Mouse (Mus musculus) G1E (cell line): Measurements from ENCODE around the gene Vsig8. TPM values are rescaled to one million over a fixed set of nuclear protein-coding genes. Genes with fewer than 3 reads are reported as not detected.

Experiments
- ATAC-seq: 2 replicates; pipeline ENCODE4 v1.8.0; 2016; ENCODE audit warnings: mild to moderate bottlenecking; ENCODE audit not compliant: insufficient number of reproducible peaks, poor library complexity, low FRiP score, severe bottlenecking; ENCODE audit errors: extremely low read depth
- DNase-seq: peaks from one replicate; pipeline ENCODE4 v3.0.0; 2012; ENCODE audit warnings: low spot score
- H3K27me3 ChIP-seq: 2 replicates; pipeline ENCODE4 v1.6.1; 2012; ENCODE audit warnings: mild to moderate bottlenecking, low read length, inconsistent platforms; ENCODE audit not compliant: insufficient read depth
- H3K36me3 ChIP-seq: replicated peaks from 2 replicates; pipeline ENCODE3; 2012; ENCODE audit warnings: mild to moderate bottlenecking, inconsistent platforms
- H3K4me1 ChIP-seq: 2 replicates; pipeline ENCODE4 v1.6.1; 2012; ENCODE audit warnings: low read depth, low read length, inconsistent platforms, mixed read lengths; ENCODE audit not compliant: insufficient read depth
- H3K4me3 ChIP-seq: 2 replicates; pipeline ENCODE4 v1.5.1; 2012; ENCODE audit warnings: low read depth, mild to moderate bottlenecking, inconsistent platforms, low read length, moderate library complexity, mixed read lengths
- H3K9me3 ChIP-seq: replicated peaks from 2 replicates; pipeline ENCODE4 v1.6.1; 2012; ENCODE audit warnings: inconsistent platforms
- CTCF ChIP-seq: IDR thresholded peaks from 2 replicates; pipeline ENCODE4 v1.5.1; 2012; ENCODE audit warnings: low read depth, low read length, inconsistent platforms, mixed read lengths
- GATA1 ChIP-seq: IDR thresholded peaks from 2 replicates; pipeline ENCODE4 v1.6.1; 2012; ENCODE audit warnings: borderline replicate concordance, low read length, inconsistent platforms, mixed read lengths
- GATA2 ChIP-seq: IDR thresholded peaks from 2 replicates; pipeline ENCODE4 v1.6.1; 2012; ENCODE audit warnings: low read depth, low read length, inconsistent platforms, borderline replicate concordance
- POLR2AphosphoS5 ChIP-seq: IDR thresholded peaks from 2 replicates; pipeline ENCODE4 v1.6.1; 2012; ENCODE audit warnings: low read depth, low read length, inconsistent platforms; ENCODE audit not compliant: insufficient replicate concordance
- TAL1 ChIP-seq: conservative IDR thresholded peaks from 2 replicates; pipeline ENCODE4 v1.6.1; 2012; ENCODE audit warnings: low read depth, low read length, inconsistent platforms, mixed read lengths
- polyA plus RNA-seq: library from polyadenylated mRNA; stranded (reverse); fragments of >175 nt; gene quantifications from 2 replicates; pipeline ENCODE4 v1.2.3, GENCODE M21; 2012
- total RNA-seq, 2 experiments: library from RNA; stranded (forward) in 1 of 2; stranded (reverse) in 1 of 2; fragments of 200-1000 nt in 1 of 2; fragments of >200 nt in 1 of 2; fragmentation: Nextera tagmentation in 1 of 2; gene quantifications; 2 replicates each; pipeline ENCODE4 v1.2.3; 2014 to 2017

Vsig8 gene
- total and polyA plus RNA-seq, 3 experiments: not detected

- peaks cover 69% of the 10 kb centered on the region for H3K4me1 ChIP-seq
- DNase-seq: no peak
These were observed 45.2 kb upstream of the Vsig8 start for GRCm38 (mm10) chr1:172510421-172510972.

DNA sequence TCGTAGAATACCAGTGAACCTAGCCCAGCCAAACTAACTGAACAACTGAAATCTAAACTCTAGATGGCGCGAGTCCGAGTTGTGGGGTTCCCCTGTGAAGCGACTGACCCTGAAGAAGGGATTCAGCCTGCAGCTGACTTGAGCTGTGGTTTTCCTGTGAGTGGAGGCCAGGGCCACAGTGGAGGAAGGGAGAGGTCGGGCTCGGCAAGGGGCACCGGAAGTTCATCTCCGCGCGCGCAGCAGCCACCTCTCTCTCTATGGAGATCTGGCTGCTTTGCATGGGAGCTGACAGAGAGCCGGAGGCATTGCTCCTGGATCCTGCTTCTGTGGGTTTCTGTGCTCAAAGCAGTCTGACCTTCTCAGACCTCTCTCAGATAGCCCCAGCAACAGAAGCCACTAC lies 42.8 kb upstream of the Vsig8 start:
- TF ChIP-seq CTCF (no peak), POLR2AphosphoS5 (no peak), GATA2 (no peak), TAL1 (no peak), GATA1 (no peak)
- H3K36me3 ChIP-seq: peaks cover 18% of the 10 kb centered on the region
- no peaks in the 10 kb centered on the region for H3K27me3 ChIP-seq
- H3K4me3 ChIP-seq: no peak overlapping the region; the same call in 1 of the 2 replicates
- peak; percentile 40 for ATAC-seq
- H3K4me1 ChIP-seq: peaks cover 52% of the 10 kb centered on the region
- H3K9me3 ChIP-seq: peaks cover 5% of the 10 kb centered on the region
- no peak for DNase-seq

More at GRCm38 (mm10) chr1:172510421-172510972, 45.2 kb upstream of the Vsig8 start:
- no peaks in the 10 kb centered on the region for H3K9me3 ChIP-seq
- no peak overlapping the region for H3K4me3 ChIP-seq
- TF ChIP-seq CTCF (no peak), GATA1 (no peak), POLR2AphosphoS5 (no peak; the same call in 1 of the 2 replicates), TAL1 (no peak), GATA2 (no peak)
- no peak for ATAC-seq
- H3K36me3 ChIP-seq: peaks cover 43% of the 10 kb centered on the region
- H3K27me3 ChIP-seq: no peaks in the 10 kb centered on the region

DNA sequence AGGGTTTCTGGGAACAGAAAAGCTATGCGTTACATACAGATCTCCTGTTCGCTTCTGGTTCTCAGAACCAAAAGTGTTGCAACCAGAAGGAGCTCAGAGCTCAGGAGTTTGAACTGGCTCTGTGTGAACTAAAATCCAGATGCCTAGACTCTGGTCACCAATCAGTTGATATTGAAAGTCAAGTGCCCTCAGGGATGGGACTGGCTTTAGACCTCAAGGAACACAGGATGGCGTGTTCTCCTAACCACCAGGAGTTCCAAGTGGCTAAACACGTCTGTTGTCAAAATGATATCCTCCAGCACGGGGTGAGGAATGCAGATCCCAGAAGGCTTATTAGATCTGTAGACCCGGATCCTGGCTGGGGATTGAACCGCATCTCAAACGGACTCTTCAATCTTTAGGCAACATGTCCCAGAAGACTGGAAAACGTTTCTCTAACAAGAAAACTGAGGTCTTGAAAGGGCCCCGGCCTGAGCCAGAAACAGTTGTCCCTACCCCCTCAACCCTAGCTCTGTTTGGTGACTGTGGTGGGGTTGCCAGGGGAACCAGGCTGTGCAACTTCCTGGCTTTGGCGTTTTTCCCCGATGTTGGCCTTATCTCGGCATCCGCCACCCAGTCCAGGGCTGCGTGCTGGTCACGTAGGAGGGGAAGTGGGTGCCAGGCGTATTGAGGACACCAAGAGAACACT lies 42.1 kb upstream of the Vsig8 start:
- Histone ChIP-seq H3K27me3 (no peaks in the 10 kb centered on the region), H3K4me1 (peaks cover 49% of the 10 kb centered on the region), H3K9me3 (peaks cover 5% of the 10 kb centered on the region), H3K36me3 (peaks cover 11% of the 10 kb centered on the region), H3K4me3 (peak overlapping the region; percentile 58; the same call in 1 of the 2 replicates)
- TF ChIP-seq GATA1 (no peak), GATA2 (no peak), CTCF (no peak), TAL1 (no peak), POLR2AphosphoS5 (no peak)
- ATAC-seq: peak; percentile 77
- peak; percentile 76 for DNase-seq

GRCm38 (mm10) chr1:172514213-172514529 lies 41.6 kb upstream of the Vsig8 start:
- Histone ChIP-seq H3K4me1 (peaks cover 47% of the 10 kb centered on the region), H3K9me3 (peaks cover 5% of the 10 kb centered on the region), H3K36me3 (peaks cover 8% of the 10 kb centered on the region), H3K4me3 (peak overlapping the region; percentile 58; the same call in 1 of the 2 replicates), H3K27me3 (no peaks in the 10 kb centered on the region)
- ATAC-seq: no peak
- TF ChIP-seq GATA1 (no peak), TAL1 (no peak), CTCF (no peak), POLR2AphosphoS5 (no peak), GATA2 (no peak)
- no peak for DNase-seq

DNA sequence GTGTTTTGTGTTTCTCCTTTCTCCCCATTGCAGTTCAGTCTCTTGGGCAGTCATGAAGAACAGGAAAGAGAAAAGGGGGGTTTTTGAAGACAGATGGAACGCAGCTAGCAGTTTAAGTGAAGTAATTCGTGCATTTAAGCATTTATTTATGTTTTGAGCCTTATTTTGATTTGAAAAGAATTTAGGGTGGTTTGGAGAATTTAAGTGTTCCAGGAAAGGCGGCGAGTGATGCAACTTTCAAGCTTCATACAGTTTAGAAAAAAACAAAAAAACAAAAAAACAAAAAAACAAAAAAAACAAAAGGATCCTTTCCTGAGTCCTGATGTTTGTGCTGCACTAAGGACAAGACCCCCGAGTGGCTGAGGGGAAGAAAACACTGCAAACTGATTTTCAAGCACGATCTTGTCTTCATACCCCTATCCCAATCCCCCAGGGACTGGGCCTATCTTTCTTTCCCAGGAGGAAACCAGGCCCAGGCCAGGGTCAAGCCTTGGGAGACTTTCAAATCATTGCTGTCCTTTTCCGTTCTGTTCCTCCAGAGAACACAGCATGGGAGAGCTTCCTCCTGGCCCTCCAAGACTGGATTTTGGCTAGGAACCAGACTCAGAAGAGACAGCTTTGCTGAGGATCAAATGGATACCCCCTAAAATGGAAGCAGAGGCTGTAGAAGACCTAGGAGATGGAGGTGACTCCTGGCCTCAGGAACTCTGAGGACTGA lies 41.0 kb upstream of the Vsig8 start:
- Histone ChIP-seq H3K4me1 (peaks cover 45% of the 10 kb centered on the region), H3K9me3 (peaks cover 5% of the 10 kb centered on the region), H3K27me3 (no peaks in the 10 kb centered on the region), H3K4me3 (no peak overlapping the region), H3K36me3 (peaks cover 5% of the 10 kb centered on the region)
- no peak for ATAC-seq
- no peak for TF ChIP-seq CTCF
- no peak for TF ChIP-seq GATA1
- TF ChIP-seq GATA2: no peak
- TF ChIP-seq POLR2AphosphoS5: no peak
- no peak for TF ChIP-seq TAL1
- no peak for DNase-seq

GRCm38 (mm10) chr1:172515396-172515795 lies 40.3 kb upstream of the Vsig8 start:
- Histone ChIP-seq H3K27me3 (no peaks in the 10 kb centered on the region), H3K4me3 (no peak overlapping the region), H3K36me3 (no peaks in the 10 kb centered on the region), H3K4me1 (peaks cover 40% of the 10 kb centered on the region), H3K9me3 (peaks cover 5% of the 10 kb centered on the region)
- ATAC-seq (peak; percentile 59), DNase-seq (no peak)
- no peak for TF ChIP-seq TAL1
- no peak for TF ChIP-seq GATA1
- TF ChIP-seq GATA2: no peak
- TF ChIP-seq POLR2AphosphoS5: no peak
- TF ChIP-seq CTCF: no peak
